Mouse (Mus musculus): ENCODE measurements at regions not wholly inside any gene's neighbourhood (a gene's known extent, or its start where the extent isn't known, plus 50 kb on each side); places are given as distances from the start of the nearest gene placed in this dataset.
"Not testable (repeated sequence)": the region's sequence is repeated elsewhere in the genome, so short reads cannot be mapped to it uniquely, and the experiment has no call there.

DNA sequence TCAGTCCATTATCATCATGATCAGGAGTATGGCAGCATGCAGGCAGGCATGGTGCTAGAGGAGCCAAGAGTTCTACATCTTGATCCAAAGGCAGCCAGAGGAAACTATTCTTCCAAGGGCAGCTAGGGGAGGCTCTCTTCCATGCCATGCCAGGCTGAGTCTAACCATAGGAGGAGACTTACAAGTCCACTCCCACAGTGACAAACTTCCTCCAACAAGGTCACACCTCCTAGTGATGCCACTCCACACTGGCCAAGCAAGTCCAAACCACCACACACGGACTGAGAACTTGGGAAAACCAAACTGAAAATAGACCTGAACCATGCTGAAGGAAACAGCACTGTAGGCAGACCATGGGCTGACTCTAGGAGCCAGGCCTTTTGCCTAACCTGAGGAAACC is 197.4 kb downstream of the Prex1 start:
- no peak for ATAC-seq (replicated peaks; ENCODE audit: low FRiP score, low TSS enrichment, poor library complexity, severe bottlenecking)

DNA sequence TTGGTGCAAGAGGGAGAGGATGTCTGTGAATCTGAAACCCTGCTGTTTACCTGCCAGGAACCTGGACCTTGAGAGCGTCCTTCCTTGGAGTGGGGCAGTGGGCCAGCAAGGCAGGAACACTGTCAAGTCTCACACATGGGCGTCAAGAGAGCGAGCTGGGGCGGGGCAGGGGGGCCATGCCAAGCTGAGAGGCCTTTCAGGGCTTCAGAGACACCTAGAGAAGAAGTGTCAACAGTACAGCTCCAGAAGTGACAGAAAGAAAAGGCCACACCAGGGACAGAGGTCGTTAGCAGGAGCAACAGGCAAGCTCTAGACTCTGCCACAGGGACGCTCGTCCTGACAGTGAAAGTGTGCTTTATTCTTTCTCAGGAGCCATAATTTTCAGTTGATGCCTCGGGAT is 199.0 kb downstream of the Prex1 start:
- no peak for ATAC-seq (replicated peaks; ENCODE audit: low FRiP score, low TSS enrichment, poor library complexity, severe bottlenecking)

DNA sequence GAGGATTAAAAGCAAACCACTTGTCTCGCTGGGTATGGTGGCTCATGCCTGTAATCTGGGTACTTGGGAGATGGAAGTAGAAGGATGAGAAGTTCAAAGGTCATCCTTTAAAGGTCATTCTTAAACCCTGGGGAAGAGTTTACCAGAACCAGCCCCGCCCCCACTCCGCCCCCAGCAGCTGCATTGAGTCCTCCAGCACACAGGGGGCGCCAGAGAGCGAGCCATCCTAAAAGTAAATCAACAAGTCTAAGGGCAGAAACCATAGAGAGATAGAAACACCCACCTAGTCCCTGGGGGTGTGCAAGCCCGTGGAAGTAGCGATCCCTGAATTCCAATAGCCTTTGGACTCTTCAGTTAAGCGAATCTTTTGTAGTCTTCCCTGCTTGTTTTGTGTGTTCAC is 201.1 kb downstream of the Prex1 start:
- no peak for ATAC-seq (replicated peaks; ENCODE audit: low FRiP score, low TSS enrichment, poor library complexity, severe bottlenecking)

DNA sequence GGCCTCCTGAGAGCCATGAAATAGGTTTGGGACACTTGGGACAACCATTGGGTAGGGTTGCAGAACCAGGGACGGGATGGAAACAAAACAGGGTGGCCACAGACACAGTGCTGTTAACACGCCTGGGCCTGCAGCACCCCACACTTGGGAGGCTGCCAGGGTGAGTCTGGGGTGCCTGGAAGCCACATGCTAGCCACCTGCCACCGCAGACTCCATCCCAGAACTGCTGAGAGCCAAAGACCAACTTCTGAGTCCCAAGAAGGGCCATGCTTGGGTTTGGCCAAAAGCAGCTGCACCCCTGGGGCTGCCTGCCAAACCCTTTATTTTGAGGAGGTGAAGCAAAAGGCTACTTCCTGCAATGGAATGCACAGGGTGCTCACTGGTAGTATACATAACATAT is 202.2 kb downstream of the Prex1 start:
- ATAC-seq (replicated peaks; ENCODE audit: low FRiP score, low TSS enrichment, poor library complexity, severe bottlenecking), result not testable (repeated sequence)

DNA sequence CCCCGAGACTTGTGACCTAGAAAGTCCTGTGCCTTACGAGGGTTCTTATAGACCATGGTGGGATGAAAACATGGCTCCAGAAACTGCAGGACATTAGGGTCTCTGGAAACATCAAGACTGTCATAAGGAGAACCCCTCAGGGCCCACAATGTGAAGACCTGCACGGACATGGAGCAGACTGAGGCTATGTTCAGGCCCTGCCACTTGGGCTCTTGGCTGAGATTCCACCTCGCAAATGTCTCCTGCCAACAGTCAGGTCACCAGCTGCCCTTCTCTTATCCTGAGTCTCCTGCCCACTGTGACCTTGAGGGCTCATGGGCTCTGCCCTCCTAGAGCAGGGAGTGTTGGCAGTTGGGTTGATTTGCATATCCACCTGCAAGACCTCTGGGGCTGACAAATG is 202.9 kb downstream of the Prex1 start:
- ATAC-seq (replicated peaks; ENCODE audit: low FRiP score, low TSS enrichment, poor library complexity, severe bottlenecking), result no peak

DNA sequence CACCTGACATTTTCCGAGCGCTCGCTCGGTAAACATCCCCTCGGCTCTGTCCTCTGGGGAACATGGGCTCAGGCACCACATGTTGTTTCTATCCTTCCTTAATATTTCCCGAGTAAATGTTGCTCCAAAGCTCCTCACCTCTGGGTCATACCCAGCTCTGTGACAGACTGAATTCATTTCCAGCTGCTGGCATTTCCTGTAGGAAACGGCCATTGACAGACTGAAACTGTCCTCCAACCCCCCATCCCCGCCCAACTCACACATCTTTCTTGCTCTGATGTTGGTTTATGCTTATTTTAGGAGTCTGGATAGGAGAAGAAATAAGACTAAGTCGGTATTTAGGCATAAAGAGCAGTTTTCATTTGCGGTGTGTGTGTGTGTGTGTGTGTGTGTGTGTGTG is 204.0 kb downstream of the Prex1 start:
- no peak for ATAC-seq (replicated peaks; ENCODE audit: low FRiP score, low TSS enrichment, poor library complexity, severe bottlenecking)

DNA sequence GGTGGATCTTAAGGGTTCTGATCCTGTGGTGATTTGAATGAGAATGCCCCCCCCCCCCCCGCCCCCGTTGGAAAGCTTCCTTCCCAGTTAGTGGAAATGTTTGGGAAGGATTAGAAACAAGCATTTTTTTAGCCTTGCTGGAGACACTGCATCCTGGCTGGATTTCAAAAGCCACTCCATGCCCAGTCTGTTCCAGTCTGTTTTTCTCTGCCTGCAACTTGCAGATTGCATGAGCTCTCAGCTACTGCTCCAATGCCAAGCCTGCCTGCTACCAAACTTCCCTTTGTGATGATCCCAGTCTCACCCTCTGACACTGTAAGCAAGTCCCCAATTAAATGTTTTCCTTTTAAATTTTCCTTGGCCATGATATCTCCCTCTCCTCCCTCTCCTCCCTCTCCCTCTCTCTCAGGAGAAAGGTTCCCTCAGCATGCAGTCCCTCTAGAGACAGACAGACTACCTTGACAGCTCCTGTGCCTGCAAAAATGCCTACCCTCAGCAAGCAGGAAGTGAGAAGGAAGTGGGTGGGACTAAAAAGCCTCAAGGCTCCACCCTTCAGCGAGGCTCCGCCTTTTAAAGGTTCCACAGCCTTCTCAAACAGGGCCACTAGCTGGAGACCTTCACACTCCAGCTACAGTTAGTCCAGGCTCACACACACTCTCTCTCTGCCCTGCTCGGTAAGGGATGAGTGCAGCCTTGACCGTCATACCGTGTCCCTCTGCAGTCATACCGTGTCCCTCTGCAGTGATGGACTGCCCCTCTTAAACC is 204.8 kb downstream of the Prex1 start:
- ATAC-seq (replicated peaks; ENCODE audit: low FRiP score, low TSS enrichment, poor library complexity, severe bottlenecking), result no peak

DNA sequence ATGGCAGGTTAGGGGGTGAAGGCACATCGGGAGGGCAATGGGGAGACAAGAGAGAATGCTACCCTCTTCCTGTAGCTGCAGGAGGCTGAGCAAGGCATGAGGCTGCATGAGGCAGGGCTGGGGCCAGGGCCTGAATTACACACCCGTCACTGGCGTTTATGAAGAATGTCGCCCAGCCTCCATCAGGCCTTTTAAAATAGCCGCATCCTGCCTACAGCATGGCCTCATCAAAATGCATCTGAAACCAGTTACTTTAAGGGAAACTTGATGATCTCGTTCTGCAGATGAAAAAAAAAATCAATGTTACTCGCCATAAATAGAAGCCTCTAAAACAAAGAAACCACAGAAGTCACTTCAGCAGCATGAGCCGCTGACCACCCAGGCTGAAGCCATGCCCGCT is 208.3 kb downstream of the Prex1 start:
- ATAC-seq (replicated peaks; ENCODE audit: low FRiP score, low TSS enrichment, poor library complexity, severe bottlenecking), result no peak

DNA sequence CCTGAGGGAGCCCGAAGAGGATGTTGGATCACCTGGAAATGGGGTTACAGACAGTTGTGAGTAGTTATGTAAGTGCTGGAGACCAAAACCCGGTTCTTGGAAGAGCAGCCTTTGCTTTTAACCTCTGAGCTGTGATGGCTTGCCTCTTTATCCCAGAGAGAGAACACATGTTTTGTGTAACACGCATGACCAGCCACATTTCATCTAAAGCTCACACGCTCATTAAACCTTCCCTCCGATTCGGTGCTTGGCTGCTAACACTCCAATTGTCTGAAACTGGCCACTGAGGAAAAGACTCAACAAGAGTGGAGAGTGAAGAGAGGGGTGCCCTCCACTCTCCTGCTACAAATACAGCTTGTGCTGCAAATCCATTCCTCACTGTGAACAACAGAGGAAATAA is 210.0 kb downstream of the Prex1 start:
- no peak for ATAC-seq (replicated peaks; ENCODE audit: low FRiP score, low TSS enrichment, poor library complexity, severe bottlenecking)

DNA sequence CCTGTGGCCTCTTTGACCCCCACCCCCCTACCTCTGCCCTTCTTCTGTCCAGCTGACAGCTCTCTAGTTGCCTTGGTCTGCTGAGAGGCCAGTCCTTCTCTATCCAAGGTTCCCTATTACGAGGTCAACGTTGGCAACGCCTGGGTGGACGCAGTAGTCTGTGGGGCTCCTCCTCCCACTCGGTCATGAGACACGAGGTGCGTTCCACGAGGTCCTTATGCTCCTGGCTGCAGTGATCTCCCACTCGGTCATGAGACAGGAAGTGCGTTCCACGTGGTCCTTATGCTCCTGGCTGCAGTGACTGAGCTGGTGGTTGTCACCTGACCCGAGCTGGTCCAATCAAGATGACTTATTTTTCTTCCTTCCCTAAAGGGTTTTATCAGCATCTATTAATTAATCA is 220.7 kb downstream of the Prex1 start:
- ATAC-seq (replicated peaks; ENCODE audit: low FRiP score, low TSS enrichment, poor library complexity, severe bottlenecking), result no peak

DNA sequence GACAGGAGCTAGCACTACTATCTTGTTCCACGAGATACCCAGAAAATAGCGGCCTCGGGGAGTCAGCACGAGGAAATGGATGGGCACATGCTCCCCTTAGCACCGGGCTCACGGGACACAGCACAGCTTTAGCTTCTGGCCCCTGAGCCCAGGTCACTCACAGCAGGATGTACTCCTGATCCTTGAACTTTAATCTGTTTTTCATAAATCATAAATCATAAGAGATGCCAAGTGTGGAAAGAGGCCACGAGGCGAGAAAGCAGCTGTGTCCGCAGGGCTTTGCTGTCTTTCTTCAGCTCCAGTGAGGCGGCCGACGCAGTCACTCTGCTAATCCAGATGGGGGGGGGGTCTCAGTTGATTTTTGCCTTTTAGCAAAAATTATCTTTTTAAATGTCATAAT is 221.2 kb downstream of the Prex1 start:
- no peak for ATAC-seq (replicated peaks; ENCODE audit: low FRiP score, low TSS enrichment, poor library complexity, severe bottlenecking)

DNA sequence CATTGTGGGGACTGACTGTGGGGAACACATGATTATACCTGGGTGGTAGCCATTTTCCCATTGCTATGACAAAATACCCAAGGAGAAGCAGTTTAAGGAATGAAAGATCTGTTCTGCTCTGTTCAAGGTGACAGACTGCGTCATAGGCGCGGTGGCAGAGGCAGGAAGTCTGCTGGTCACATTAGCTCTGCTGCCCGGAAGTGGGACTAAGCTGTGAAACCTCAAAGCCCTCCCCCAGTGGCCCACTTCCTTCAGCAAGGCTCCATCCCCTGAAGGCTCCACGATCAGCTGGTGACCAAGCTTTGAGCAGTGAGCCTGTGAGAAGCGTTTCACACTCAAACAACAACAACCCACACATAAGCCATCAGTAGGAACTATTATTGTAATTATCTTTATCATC is 221.8 kb downstream of the Prex1 start:
- no peak for ATAC-seq (replicated peaks; ENCODE audit: low FRiP score, low TSS enrichment, poor library complexity, severe bottlenecking)

DNA sequence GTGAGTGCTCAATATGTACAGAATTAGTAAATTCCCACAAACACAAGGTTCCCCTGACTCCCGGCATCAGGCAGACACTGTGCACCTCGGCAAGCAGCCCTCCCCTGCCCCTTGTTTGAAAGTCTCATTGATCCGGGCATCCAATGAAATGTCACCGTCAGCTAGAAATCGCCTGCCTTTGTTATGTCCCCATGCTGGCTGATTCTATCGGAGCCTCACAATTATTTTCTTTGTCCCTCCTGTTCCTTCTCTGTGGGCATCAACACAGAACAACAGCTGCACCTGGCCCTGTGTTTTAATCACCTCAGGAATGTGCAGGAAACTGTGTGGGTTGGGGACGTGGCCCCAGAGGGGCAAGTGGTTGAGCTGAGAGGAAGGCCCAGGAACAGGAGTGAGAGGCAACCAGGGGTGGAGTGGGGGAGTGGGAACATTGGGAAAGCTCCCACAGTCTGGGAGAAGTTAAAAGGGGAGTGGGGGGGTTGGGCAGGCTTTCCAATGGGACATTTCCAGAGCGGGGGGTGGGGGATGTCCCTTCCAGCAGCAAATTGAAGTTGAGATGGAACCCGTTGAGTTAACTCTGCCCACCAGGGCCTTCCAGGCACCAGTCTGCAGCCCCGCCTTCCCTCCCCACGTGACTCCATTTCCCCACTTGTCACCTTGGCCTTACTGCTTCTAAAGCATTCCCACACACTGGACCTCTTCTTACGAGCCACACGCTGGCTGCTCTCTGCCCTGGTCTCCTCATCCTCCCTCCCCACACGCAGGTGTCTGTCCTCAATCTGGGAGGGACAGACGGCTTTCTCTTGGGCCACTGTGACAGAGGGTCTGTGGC is 224.4 kb downstream of the Prex1 start:
- no peak for ATAC-seq (replicated peaks; ENCODE audit: low FRiP score, low TSS enrichment, poor library complexity, severe bottlenecking)

DNA sequence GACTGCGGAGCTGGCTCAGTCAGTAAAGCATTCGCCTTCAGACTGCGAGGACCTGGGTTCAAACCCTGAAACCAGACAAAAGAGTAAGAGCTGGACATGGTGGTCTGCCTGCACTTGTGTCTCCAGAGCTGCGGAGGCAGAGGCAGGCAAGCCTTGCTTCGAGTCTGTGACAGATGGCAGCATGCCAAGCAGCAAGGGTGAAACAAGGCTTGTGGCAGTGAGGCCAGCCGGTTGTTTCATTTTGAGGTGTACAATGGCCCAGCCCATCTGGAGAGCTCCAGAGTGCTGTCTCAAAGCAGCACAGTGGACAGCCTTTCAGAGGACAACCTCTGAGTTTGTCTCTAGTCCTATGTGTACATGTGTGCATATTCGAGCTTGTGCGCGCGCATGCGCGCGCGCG is 225.9 kb downstream of the Prex1 start:
- ATAC-seq (replicated peaks; ENCODE audit: low FRiP score, low TSS enrichment, poor library complexity, severe bottlenecking), result no peak

DNA sequence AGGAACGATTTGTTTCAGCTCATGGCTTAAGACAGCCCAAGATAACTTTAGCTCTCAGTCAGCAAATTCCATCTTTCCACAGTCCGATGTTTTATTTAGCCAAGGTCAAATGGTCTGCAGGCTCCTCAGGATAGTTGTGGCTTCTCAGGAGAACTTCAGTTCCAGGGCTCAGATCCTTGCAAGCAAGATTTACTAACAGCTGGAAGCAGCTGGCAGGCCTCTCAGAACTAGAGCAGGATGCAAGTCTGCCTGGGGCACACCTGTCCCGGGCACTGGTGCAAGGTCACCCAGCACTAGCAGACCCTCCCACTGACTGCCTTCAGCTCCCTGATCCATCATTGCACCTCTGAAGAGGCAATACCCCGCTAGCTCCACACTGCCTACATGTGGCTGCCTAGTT is 227.8 kb downstream of the Prex1 start:
- no peak for ATAC-seq (replicated peaks; ENCODE audit: low FRiP score, low TSS enrichment, poor library complexity, severe bottlenecking)

DNA sequence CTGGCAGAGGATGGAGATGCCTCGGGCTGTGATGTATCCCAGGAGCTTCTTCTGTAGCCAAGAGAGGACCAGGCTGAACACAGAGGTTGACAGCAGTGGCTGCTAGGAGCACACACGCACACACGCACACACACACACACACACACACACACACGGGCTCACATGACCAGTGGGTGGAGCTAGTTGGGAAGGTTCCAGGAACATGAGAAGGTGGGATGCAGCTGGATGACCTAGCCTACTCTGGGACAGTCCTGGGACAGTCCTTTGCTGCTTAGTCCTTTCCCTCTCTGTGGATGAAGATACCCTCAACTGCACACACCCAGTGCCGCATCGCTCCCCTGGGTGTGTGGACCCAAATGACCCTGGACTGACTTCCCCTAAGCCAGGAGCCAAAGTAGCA is 228.3 kb downstream of the Prex1 start:
- ATAC-seq (replicated peaks; ENCODE audit: low FRiP score, low TSS enrichment, poor library complexity, severe bottlenecking), result no peak

DNA sequence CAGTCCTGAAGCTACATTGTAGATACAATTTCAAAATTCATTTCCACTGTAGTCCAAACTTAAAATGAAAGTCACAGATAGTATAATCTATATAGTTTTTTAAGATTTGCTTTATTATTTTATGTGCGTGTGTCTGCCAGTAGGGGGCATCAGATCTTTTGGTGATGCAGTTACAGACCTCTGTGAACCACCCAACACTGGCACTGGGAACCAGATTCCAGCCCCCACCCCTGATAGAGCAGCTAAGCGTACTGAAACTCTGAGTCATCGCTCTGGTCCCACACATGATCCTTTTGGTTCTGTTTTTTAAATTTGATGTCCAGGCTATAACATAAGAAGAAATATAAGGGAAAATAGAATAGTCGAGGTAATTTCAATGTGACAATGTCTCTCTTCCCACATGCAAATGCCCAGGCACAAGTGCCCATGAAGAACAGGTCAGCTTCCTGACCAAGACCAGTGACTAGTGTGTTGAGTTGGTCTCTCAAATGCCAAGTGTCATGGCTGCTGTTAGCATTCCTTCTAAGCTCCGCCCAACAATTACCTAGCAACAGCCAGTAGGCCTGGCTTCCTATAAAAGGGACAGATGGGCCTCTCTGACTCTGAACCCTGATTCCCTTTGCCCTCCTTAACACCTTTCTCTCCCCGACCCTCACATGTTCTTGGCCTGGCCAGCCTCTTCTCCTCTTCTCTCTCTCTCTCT is 229.9 kb downstream of the Prex1 start:
- ATAC-seq (replicated peaks; ENCODE audit: low FRiP score, low TSS enrichment, poor library complexity, severe bottlenecking), result no peak

DNA sequence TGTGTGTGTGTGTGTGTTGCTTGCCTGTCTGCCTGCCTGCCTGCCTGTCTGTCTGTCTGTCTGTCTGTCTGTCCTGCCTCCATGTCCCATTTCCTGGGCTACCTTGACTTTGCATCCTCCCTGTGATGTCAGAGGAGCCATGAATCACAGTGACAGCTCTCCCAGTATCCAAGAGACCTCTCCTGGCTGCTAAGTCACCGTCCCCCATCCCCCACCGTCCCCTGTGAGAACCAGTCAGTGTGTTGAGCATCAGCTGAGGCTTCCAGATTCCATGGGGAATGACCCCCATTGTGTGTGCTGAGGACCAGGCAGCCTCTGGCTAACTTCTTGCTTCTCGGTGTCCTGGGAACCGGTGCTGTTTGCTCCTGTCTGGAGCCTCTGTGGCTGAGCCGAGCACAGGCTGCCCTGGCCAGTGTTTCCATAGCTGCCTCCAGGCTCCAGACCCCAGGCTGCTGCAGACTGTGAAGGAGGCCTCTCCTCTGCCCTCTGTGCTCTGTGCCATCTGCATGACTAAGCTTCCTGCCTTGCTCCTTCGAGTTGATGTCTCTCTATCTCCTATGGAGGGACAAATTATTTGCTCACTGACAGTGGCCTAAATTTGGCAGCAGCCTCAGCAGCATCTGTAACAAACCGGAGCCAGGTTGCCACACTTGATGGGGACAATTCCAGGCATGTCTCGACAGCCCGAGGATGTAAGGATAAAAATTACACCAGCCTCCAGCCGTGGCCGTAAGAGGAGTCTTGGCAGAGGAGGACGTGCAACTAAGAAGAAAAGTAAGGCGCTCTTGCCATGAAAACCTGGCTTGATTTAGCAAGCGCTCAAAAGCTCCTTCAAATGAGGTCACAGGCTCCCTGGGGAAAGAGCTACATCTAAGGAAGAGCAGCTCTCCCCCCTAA is 230.7 kb downstream of the Prex1 start:
- ATAC-seq (replicated peaks; ENCODE audit: low FRiP score, low TSS enrichment, poor library complexity, severe bottlenecking), result no peak

DNA sequence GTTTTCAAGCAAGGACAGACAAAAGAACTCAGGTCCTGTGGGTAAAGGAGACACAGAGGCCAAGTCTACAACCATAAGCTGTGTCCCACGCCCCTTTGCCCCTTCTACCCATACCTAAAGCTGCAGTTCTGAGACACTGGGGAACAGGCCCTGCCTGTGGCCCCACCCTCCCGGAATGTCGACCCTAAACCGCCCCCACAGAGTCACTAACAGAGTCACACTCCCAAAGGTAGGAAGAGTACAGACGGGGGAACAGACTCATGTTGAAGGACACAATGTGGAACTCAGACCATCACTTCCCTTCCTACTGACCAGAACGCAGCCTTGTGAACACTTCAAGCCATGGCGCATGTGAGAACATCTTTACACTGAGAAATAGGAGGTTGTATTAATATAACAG is 231.9 kb downstream of the Prex1 start:
- no peak for ATAC-seq (replicated peaks; ENCODE audit: low FRiP score, low TSS enrichment, poor library complexity, severe bottlenecking)

DNA sequence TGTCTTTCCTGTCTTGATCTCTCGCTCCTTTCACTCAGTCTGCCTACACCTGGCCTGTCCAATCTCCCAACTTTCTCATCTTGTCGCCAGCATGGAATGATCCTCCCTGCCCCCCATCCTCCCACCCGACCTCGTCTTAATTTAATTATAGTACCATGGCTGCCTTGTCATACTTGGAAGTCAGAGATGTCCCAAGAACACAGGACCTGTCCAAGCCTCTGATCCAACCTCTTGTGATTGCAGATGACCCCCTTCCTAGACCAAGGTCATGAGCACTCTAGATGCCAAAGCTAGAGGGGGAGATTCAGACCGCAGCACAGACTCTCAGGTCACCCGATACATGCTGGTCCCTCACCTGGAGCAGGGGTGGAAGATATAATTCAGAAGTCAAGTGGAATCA is 232.3 kb downstream of the Prex1 start:
- ATAC-seq (replicated peaks; ENCODE audit: low FRiP score, low TSS enrichment, poor library complexity, severe bottlenecking), result no peak

Data from megakaryocyte-erythroid progenitor cell, adult 5-6 weeks (primary cell).